Mouse (Mus musculus) common myeloid progenitor, adult 5-6 weeks (primary cell): ENCODE data around the gene Wtip. TPM values are rescaled to one million over a fixed set of nuclear protein-coding genes. Genes with fewer than 3 reads are reported as not detected.
A peak's percentile ranks its signal among the peaks of the same experiment; 100 is the strongest.
"Not testable (repeated sequence)": the region's sequence is repeated elsewhere in the genome, so short reads cannot be mapped to it uniquely, and the experiment has no call there.

ENCODE experiments used
- ATAC-seq: replicated peaks from 2 replicates; pipeline ENCODE4 v1.8.0; 2016; ENCODE audit warnings: low read depth, mild to moderate bottlenecking, moderate TSS enrichment, inconsistent platforms; ENCODE audit not compliant: poor library complexity, severe bottlenecking
- total RNA-seq: library from RNA; stranded (forward); fragments of 200-1000, 187-1606 nt; gene quantifications from 2 replicates; pipeline ENCODE4 v1.2.3, GENCODE M21; 2017

Wtip gene
- not detected in 2 replicates for total RNA-seq

DNA sequence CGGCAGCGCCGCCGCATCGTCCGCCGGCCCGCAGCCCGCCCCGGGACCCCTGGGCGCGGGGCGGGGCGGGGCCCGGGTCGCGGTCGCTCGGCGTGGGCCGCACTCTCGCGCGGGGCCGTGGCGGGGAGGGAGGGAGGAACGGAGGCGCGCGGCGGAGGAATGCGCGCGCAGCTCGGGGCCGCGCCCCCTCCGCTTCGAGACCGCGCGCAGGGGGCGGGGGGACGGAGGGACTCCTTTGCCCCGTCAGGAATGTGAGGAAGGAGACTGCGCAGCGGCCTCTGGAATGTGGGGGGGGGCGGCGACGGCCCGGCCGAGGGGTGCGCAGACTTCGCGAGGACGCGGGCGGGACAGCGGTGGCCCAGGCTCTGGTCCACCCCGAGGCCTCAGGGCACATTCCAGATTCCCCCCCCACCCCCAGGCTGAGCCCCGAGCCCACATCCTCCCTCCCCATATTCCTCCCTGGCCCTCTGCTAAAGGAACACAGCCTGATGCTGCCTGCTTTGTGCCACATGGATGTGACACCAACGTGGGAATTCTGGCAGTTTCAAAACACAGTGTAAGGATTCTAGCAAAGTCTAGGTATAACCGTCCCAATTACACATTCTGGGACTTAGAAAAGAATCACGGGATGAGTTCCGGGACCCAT, at the start of gene Wtip:
TSS of gene Wtip (minus strand) at position 152 of the 646 bp plus-strand sequence.
- no peak for ATAC-seq

DNA sequence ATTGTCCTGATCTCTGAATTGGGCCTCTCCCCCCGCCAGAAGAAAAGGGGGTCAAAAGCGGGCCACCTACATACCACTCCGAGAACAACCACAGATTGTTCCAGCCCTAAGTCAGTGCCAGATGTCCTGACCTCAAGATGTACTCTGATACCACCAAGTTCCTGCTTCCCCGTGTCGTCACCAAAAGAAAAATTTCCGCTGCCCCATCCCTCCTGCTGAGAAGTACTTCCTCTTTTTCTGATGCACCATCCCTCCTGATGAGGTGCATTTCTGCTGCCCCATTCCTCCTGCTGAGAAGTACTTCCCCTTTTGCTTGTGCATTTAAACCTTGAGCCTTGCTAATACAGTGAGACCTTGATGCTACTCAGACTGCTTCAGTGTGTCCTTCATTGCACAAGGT, 43.2 kb upstream of the Wtip start:
- ATAC-seq: not testable (repeated sequence)

DNA sequence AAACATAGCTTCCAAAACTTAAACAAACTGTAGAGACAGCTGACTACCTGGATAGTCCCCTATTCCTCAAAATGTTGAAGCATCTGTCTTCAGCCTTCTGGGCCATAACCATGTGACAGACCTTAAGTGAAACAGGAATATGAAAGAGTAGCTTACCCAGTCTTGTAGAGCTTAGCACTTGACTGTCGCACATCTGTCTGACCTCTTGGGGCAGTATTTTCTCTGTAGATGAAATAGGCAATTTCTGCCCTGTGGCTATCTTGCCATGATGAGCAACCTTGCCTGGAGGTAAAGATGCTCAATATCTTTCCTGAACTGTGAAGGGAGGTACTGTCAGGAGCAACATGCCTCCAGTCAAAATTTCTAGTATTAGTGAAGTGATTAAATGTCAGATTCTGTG, 39.2 kb upstream of the Wtip start:
- no peak for ATAC-seq

DNA sequence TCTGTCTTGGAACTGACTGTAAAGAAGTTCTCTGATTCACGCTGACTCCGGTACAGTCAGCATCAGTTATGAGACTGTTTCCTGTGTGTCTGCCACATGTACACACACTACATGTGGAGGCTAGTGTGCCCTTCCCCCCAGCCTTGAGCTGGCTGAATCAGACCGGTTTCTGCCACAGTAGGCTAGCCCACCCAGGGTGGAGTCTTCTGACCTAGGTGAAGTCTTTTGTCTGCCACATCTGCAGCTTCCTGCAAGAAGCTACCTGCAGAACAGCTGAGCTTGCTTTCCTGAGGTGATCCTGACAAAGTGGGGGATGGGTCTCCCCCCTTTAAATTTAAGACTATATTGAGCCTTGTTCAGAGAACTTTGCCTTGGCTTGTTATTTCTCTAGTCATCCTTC, 36.4 kb upstream of the Wtip start, which contains the start of gene Uba2:
TSS of gene Uba2 (minus strand) at position 146 of the 400 bp plus-strand sequence.
- ATAC-seq: no peak

DNA sequence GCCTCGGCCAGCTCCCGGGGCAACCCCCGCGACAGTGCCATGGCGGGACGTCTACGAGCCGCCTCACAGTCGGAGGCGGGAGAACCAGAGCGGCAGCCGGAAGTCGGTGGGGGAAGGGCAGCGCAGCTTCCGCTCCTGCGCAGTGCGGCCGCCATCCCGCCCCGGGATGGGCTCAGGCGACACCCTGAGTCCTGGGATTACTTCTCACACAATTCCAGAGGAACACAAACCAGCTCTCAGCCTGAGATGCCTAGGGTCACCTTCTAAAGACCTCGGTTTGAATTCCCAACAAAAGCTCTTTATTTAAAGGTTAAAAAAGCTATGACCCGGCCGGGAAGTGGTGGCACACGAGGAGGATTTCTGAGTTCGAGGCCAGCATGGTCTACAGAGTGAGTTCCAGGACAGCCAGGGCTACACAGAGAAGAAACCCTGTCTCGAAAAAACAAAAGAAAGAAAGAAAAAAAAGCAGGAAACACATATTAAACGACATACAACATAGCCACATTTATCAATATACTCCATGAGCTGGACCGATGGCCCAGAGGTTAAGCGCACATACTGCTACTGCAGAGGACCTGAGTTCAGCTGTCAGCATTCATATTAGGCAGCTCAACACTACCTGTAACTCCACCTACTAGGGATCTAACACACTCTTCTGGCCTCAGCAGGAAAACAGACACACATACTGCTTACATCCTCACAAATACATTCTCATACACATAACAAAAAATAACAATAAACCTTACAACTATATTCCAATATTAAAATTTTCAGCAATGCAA, 35.6 kb upstream of the Wtip start:
- peak; percentile 94 for ATAC-seq

DNA sequence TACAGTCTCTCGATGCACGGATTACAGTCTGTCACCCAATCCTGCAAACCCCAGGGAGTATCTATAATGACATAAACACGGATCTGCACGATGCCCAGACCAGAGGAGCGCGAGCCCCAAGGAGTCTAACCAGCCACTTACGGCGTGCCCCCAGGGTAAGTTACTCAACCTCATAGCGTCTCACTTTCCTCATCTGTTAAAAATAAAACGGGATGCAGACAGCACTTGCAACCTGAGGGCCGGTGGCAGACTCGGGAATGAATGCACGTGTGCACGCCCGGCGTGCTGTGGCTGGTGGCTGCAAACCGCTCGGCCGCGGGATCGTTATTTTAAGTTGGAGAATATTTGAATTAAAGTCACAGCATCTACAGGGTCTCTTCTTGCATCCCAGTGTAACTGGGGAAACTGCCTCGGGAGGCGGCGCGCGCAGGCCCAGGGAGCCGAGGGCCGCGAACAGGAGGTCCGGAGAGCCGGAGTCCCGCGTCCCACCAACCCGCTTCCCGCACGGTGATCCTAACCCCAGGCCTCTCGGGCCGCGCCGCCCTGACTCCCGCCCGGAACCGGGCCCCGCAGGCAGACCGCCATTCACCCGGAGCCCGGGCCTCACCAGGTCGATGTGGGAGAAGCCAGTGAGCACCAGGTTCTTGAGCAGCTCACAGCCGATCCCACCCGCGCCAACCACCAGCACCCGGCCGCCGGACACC, 34.9 kb upstream of the Wtip start:
- peak; percentile 43 for ATAC-seq

DNA sequence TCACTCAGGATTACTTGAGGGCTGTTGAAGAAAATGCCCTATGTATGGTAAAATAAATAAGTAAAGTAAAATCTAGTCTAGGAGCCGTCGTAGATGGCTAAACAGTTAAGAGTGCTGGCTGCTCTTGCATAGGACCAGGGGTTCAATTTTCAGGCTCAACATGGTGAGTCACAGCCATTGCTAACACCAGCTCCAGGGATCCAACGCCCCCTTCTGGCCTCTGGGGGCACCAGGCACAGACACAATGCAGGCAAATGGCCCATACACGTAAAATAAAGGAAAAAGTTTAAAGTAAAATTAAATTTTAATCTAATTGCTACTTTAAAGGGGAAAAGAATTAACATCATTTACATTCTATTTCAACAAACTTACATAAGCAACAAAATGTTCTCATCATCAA, 33.8 kb upstream of the Wtip start:
- ATAC-seq: peak; percentile 55

DNA sequence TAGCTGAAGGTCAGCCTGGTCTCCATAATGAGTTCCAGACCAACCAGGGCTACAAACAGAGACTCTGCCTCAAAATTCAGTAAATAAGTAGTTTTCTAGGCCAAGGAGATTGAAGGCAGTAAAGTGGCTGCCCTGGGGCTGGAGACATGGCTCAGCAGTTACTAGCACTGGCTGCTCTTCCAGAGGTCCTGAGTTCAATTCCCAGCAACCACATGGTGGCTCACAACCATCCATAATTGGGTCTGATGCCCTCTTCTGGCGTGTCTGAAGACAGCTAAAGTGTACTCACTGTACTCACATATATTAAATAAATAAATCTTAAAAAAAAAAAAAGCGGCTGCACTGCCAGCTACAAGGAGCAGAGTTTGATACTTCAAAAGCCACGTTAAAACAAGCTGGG, 32.9 kb upstream of the Wtip start:
- ATAC-seq: no peak

DNA sequence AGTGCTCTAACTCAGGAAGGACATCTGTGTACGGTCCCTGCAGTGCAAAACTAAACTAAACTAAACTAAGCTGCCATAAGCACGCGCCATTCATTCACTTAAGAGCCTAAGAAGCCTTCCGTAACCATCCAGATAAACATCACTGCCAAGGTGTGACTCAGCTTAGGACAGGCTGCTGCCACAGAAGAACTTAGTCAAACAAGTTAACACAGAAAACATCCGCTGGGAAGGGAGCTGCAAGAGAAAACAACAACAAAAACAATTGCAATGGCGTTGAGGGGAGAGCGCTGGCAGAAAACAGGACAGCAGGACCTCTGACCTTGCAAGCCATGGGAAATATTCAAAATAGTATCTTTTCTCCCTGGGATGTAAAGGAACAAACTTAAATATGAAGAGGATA, 31.6 kb upstream of the Wtip start:
- no peak for ATAC-seq

DNA sequence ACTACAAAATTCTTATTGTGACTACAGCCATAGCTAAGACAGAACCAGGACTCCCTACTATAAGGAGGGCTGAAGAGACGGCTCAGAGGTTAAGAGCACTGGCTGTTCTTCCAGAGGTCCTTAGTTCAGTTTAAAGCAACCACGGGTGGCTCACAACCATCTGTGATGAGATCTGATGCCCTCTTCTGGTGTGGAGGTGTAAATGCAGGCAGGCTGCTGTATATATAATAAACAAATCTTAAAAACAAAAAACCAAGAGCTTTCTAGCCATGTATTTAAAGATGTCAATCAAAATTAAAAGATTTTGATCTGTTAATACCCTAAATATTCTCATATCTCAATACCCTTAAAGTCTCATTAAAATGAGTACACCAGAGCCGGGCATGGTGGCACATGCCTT, 26.1 kb upstream of the Wtip start:
- no peak for ATAC-seq

DNA sequence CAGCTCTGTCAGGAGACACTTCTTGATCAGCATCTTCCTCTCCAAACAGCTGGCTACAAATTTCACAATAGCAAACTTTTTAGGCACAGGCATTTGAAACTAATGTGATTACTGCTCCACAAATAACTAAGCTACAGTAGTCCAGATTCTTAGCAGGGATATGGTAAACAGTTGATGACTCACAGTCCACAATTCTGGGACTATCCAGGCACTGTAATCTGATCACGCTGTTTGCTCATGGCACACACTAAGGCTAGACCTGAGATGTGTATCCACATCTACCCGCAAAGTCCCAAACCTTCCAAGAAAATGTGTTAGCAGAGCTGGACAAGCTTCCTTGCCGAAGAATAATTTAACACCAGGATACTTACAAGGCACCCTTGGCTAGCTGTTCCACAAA, 24.9 kb upstream of the Wtip start:
- no peak for ATAC-seq

DNA sequence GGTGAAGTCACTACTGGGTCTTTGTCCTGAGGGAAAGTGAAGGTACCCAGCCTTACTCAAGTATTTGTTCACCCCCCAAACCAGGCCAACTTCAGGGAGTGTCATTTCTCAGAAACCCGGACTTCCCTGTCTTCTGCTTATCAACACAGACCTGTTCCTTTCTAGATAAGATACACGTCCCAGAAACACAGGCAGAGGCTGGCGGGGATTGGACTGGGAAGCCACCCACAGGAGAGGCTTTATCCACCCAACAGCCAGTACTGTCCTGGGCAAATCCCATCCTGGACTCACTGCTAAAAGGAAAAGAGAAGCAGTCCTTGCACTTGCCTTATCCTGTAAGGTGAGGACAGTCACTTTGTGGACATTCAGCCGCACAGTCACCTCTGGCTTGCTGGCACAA, 14.1 kb upstream of the Wtip start:
- no peak for ATAC-seq

DNA sequence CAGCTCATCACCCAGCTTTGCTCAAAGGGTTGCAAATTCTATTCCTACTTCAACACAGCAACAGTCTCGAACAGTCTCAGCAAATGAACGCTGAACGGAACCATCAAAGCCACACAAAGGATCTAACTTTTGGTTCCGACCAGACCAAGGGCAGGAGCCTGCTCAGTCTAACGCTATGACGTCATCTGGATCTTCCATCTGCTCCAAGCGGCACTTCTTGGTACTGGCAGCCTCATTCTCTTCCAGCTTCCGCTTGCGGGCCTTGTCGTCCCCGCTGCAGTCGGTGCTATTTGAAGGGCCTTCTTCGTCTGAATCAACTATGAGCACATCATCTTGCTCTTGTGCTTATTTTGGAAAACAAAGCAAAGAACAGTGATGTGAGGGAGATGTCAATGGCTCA, 8.1 kb upstream of the Wtip start:
- ATAC-seq: no peak

DNA sequence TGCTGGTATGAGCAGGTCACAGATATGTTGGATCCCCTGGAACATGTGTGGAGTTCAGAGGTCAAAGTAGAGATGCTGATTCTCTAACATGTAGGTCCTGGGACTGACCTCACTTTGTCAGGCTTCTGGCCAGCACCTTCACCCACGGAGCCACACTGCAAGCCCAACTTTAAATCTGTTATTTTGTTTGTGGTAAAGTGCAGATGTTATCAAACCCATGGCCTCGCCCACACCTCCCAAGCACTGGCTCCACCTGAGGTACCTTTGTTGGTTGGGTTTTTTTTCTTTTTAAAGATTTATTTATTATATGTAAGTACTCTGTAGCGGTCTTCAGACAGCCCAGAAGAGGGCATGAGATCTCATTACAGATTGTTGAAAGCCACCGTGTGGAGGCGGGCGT, 6.4 kb upstream of the Wtip start:
- no peak for ATAC-seq

DNA sequence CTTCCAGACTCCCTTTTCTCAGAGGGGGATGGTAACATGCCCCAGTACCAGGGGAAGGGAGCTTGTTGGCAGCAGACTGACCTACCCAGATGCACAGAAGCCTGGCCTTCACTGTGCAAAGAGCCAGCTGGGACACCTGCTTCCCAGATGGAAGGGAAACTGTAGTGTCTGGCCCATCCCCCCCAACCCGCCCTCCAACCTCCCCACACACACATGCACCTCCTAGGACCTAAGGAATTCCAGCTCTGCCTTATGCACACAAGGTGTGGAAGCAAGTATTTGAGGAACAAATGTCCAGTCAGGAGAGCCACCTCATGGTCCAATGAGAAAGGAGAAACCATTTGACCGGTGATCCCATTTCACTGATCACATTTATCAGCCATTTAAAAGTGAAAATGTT, 1.3 kb upstream of the Wtip start:
- ATAC-seq: no peak

DNA sequence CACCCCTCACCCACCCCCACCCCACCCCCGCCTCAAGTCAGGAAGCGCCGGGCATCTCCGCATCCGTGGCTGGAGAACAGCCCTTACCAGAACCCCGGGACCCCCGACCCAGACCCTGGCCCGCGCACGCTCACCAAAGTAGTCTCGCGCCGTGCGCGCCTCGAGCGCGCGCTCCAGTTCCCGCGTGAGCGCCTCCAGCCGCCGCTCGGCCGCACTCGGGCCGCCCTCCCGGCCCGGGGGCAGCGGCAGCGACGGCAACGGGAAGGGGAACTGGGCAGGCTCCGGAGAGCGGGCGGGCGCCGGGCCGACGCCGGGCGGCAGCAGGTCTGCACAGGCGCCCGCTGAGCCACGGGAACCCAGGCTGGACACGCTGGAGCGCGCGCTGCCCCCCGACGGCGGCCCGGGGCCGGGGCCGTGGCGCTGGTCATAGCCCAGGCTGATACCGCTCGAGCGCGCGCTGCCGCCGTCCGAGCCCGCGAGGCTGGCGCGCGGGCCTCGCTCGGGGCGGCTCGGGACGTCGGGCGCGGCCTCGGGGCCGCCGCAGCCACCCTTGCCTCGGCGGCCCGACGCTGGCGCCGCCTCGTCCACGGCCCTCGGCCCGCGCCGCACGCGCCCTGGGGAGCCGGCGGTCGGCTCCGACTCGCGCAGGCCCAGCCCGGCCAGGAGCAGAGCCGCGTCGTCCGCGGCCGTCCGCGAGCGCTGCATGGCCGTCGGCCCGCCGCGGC, 551 bp downstream of the Wtip start:
- ATAC-seq: no peak

DNA sequence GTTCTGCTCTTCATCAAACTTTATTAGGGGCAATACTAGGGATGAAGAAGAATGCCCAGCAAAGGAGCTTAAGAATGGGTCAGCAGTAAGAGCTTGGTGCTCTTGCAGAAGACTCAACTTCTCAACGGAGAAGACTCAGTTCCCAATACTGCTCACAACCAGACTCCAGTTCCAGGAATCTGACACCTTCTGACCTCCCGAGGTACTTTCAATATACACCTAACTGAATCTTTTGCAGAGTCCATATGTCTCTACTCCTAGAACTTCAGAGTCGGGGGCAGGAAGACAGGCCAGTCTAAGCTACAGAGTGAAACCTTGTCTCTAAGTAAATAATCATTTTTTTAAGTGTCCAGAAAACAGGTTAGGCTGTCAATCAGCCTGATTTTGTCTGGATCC, 1.1 kb downstream of the Wtip start:
- no peak for ATAC-seq

DNA sequence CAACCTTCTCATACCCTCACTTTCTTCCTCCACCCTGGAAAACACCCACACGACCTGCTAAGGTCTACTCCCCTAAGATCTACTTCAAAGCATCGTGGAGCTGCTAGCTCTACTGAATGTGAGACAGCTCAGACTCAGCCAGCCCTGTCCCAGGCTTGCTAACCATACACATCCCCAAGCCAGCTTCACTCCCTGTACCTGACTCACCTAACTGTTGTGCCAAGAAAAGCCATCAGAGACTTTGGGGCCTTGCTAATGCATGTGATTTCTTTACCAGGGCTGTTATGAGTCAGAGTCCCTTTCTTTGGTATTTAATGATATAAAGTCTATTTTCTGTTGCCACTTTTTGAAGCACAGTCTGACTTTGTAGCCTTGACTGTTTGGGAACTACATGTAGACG, 1.9 kb downstream of the Wtip start:
- ATAC-seq: no peak

DNA sequence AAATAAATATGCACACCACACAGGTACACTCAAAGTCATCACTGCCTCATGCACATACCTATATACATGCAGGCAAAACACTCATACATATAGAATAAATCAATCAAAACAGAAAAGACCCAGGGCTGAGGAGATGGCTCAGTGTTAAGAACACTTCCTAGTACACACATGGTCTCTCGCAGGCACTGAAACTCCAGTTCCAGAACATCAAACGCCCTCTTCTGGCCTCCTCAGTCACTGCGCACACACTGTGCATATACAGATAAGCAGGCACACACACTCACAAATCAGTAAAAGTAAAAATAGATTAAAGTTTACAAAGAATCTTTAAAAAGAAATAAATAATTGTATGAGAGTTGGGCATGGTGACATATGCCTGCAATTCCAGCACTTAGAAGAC, 6.8 kb downstream of the Wtip start:
- ATAC-seq: no peak

DNA sequence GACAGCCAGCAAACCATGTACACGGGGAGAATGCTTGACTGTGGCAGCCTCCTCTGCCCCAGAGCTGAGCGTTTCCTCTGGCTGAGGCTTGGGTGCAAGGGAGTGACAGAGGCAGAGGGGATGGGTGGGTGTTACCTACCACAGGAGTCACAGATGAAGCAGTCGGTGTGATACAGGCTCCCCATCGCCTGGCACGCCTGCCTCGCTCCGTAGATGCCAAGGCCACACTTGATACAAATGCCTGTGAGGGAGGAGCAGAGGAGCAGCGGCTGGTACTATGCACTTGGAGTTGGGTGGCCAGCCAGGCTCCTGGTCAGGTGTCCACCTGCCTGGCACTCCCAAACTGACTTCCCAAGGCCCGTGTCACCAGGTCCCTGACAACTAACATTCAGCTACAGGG, 7.7 kb downstream of the Wtip start:
- no peak for ATAC-seq
